Mouse (Mus musculus): ENCODE results near the gene Mfng. TPM values are rescaled to one million over a fixed set of nuclear protein-coding genes. Genes with fewer than 3 reads are reported as not detected.

The Mfng gene
- polyA plus RNA-seq, 1 experiment = 6.3 TPM

GRCm38 (mm10) chr15:78790451-78790850 is 17.2 kb upstream of the Mfng start:
- Histone ChIP-seq H3K27ac (ENCODE audit: insufficient read depth, low read length) (no peak overlapping the region), H3K4me1 (ENCODE audit: control insufficient read depth, insufficient read depth, low read length) (no peaks in the 10 kb centered on the region), H3K4me3 (ENCODE audit: insufficient read depth, low read length) (no peak overlapping the region)
- TF ChIP-seq POLR2A (IDR thresholded peaks at IDR 0.05; ENCODE audit: extremely low read depth, insufficient read depth, low read length) (no peak), CTCF (IDR thresholded peaks at IDR 0.05; ENCODE audit: extremely low read depth, insufficient read depth, low read length) (no peak)

GRCm38 (mm10) chr15:78789721-78790323 is 16.5 kb upstream of the Mfng start:
- H3K4me1 ChIP-seq (ENCODE audit: control insufficient read depth, insufficient read depth, low read length) = no peaks in the 10 kb centered on the region
- no peak overlapping the region for H3K4me3 ChIP-seq (ENCODE audit: insufficient read depth, low read length)
- TF ChIP-seq POLR2A (IDR thresholded peaks at IDR 0.05; ENCODE audit: extremely low read depth, insufficient read depth, low read length) (no peak), CTCF (IDR thresholded peaks at IDR 0.05; ENCODE audit: extremely low read depth, insufficient read depth, low read length) (no peak)
- H3K27ac ChIP-seq (ENCODE audit: insufficient read depth, low read length) = no peak overlapping the region

GRCm38 (mm10) chr15:78788042-78788441 is 14.8 kb upstream of the Mfng start:
- no peaks in the 10 kb centered on the region for H3K4me1 ChIP-seq (ENCODE audit: control insufficient read depth, insufficient read depth, low read length)
- TF ChIP-seq CTCF (IDR thresholded peaks at IDR 0.05; ENCODE audit: extremely low read depth, insufficient read depth, low read length) (no peak), POLR2A (IDR thresholded peaks at IDR 0.05; ENCODE audit: extremely low read depth, insufficient read depth, low read length) (no peak)
- peak overlapping the region; percentile 25; the same call in 1 of the 2 replicates for H3K27ac ChIP-seq (ENCODE audit: insufficient read depth, low read length)
- H3K4me3 ChIP-seq (ENCODE audit: insufficient read depth, low read length) = no peak overlapping the region

GRCm38 (mm10) chr15:78787287-78787856 is 14.1 kb upstream of the Mfng start:
- H3K4me3 ChIP-seq (ENCODE audit: insufficient read depth, low read length) = no peak overlapping the region
- TF ChIP-seq CTCF (IDR thresholded peaks at IDR 0.05; ENCODE audit: extremely low read depth, insufficient read depth, low read length) (no peak), POLR2A (IDR thresholded peaks at IDR 0.05; ENCODE audit: extremely low read depth, insufficient read depth, low read length) (no peak)
- H3K27ac ChIP-seq (ENCODE audit: insufficient read depth, low read length) = no peak overlapping the region
- H3K4me1 ChIP-seq (ENCODE audit: control insufficient read depth, insufficient read depth, low read length) = no peaks in the 10 kb centered on the region

GRCm38 (mm10) chr15:78786411-78786818 is 13.1 kb upstream of the Mfng start:
- Histone ChIP-seq H3K4me1 (ENCODE audit: control insufficient read depth, insufficient read depth, low read length) (no peaks in the 10 kb centered on the region), H3K4me3 (ENCODE audit: insufficient read depth, low read length) (no peak overlapping the region), H3K27ac (ENCODE audit: insufficient read depth, low read length) (no peak overlapping the region; the same call in 1 of the 2 replicates)
- TF ChIP-seq CTCF (IDR thresholded peaks at IDR 0.05; ENCODE audit: extremely low read depth, insufficient read depth, low read length) (no peak), POLR2A (IDR thresholded peaks at IDR 0.05; ENCODE audit: extremely low read depth, insufficient read depth, low read length) (no peak)

GRCm38 (mm10) chr15:78785961-78786360 is 12.7 kb upstream of the Mfng start:
- Histone ChIP-seq H3K27ac (ENCODE audit: insufficient read depth, low read length) (no peak overlapping the region; the same call in 1 of the 2 replicates), H3K4me3 (ENCODE audit: insufficient read depth, low read length) (no peak overlapping the region), H3K4me1 (ENCODE audit: control insufficient read depth, insufficient read depth, low read length) (no peaks in the 10 kb centered on the region)
- TF ChIP-seq POLR2A (IDR thresholded peaks at IDR 0.05; ENCODE audit: extremely low read depth, insufficient read depth, low read length) (no peak), CTCF (IDR thresholded peaks at IDR 0.05; ENCODE audit: extremely low read depth, insufficient read depth, low read length) (no peak)

GRCm38 (mm10) chr15:78785258-78785657 is 12.0 kb upstream of the Mfng start:
- no peak overlapping the region for H3K27ac ChIP-seq (ENCODE audit: insufficient read depth, low read length)
- no peak for TF ChIP-seq POLR2A (IDR thresholded peaks at IDR 0.05; ENCODE audit: extremely low read depth, insufficient read depth, low read length)
- no peak for TF ChIP-seq CTCF (IDR thresholded peaks at IDR 0.05; ENCODE audit: extremely low read depth, insufficient read depth, low read length)
- no peaks in the 10 kb centered on the region for H3K4me1 ChIP-seq (ENCODE audit: control insufficient read depth, insufficient read depth, low read length)
- no peak overlapping the region for H3K4me3 ChIP-seq (ENCODE audit: insufficient read depth, low read length)

- Histone ChIP-seq H3K4me1 (ENCODE audit: control insufficient read depth, insufficient read depth, low read length) (no peaks in the 10 kb centered on the region), H3K27ac (ENCODE audit: insufficient read depth, low read length) (no peak overlapping the region)
- TF ChIP-seq POLR2A (IDR thresholded peaks at IDR 0.05; ENCODE audit: extremely low read depth, insufficient read depth, low read length) (no peak), CTCF (IDR thresholded peaks at IDR 0.05; ENCODE audit: extremely low read depth, insufficient read depth, low read length) (no peak)
Measured at GRCm38 (mm10) chr15:78784520-78784919, 11.2 kb upstream of the Mfng start.

DNA sequence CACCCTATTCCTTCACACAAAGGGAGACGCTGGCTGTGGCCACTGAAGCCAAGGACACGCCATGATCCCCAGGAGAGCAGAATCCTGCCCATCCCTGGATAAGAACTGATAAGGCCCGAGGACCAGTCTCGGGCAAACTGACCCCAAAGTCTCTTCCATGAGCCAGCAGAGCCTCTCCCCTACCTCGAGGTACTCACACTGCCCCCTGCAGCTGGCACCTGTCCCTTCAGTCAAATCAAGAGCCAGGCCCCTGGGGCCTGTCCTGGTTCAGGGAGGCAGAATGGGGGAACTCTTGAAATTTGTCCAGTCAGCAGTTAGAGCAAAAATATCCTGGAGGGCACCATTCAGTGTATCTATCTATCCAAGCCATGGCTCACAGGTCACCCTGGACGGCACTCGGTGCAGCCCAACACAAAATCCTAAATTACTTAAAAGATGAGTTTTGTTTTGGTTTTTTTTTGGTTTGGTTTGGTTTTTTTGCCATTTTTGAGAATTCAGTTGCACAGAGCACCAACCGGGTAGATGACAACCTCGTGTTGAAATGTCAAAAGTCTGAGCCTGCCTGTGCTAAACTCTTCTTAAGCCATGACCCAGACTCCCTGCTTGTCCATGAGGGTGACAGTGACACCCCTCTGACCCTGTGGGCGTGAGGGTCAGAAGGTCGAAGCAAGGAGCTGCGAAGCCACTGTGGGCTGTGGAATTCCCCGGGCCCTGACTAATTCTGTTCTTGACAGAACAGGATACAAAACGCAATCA is 9.3 kb upstream of the Mfng start:
- no peak overlapping the region for H3K4me3 ChIP-seq (ENCODE audit: insufficient read depth, low read length)
- H3K4me1 ChIP-seq (ENCODE audit: control insufficient read depth, insufficient read depth, low read length) = no peaks in the 10 kb centered on the region
- no peak overlapping the region for H3K27ac ChIP-seq (ENCODE audit: insufficient read depth, low read length)
- TF ChIP-seq POLR2A (IDR thresholded peaks at IDR 0.05; ENCODE audit: extremely low read depth, insufficient read depth, low read length) (no peak), CTCF (IDR thresholded peaks at IDR 0.05; ENCODE audit: extremely low read depth, insufficient read depth, low read length) (no peak)

More at GRCm38 (mm10) chr15:78784520-78784919, 11.2 kb upstream of the Mfng start:
- no peak overlapping the region for H3K4me3 ChIP-seq (ENCODE audit: insufficient read depth, low read length)

Measured in cortical plate, adult 2 months (tissue).